Mouse (Mus musculus) lung, adult 18-20 months (tissue): ENCODE results near the gene Vps11.
"Not testable (repeated sequence)": the region's sequence is repeated elsewhere in the genome, so short reads cannot be mapped to it uniquely, and the experiment has no call there.

Experiments
- DNase-seq, 2 experiments: peaks; one replicate each; pipeline ENCODE4 v3.0.0; 2022; ENCODE audit warnings: mixed read lengths in 2 of 2

The Vps11 gene

DNA sequence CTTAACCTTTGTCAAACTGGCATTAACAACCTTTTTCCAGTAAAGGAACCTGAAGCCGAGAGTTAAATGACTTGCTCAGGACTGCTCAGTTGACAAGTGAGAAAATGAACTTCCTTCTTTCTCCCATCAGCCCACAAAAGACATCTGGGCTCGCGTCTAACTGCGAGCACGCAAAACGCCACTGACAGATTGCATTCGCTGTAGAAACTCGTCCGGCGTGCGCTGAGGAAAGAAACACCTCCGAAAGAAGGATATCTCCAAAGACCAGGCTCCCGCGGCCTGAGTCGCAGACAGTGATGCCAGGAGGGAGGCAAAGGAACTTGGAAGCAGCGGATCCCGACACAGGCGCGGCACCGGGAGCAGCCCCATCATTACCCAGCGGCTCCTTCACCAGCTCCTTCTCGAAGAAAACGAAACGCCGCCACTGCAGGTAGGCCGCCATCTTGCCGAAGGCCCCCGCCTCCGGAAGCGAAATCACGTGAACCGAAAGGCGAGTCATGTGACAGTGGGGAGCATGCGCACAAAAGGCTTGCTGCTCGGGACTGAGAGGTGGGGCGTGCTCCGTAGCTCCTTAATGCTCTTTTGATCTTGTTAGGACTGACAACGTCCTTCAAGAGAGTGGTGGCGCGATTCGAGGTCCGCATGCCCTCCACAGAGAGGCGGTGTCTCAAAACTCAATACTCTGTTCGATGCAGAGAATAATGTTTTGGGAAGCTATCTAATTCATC lies at the start of gene Vps11:
Gene Vps11 (minus strand): TSS at position 481 of the 728 bp plus-strand sequence.
- DNase-seq, result peak; percentile 95 to 96

DNA sequence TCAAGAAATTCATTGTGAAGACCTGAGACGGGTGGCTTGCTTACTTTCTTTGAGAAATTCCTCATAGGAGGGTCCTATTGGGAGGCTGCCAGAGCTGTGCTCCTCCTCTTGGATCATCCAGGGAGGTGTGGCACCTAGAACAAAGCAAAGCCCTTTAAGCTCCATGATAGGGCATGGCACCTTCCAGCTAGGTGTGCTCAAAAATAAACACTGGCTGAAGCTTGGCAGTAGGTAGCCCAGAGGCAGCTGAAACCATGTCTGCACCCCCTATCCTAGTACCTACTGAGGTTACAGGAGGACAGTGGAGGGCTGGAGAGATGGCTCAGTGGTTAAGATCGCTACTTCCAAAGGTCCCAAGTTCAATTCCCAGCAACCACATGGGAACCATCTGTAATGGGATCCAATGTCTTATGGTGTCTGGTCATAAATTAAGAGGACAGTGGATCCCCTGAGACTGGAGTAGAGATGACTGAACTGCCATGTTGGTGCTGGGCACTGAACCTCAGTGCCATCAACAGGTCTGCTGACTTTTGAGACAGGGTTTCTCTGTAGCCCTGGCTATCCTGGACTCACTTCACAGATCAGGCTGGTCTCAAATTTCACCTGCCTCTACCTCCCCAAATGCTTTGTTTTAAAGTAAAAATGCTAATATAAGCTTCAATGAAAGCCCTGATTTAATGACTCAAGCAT lies 49.3 kb upstream of the Vps11 start:
- DNase-seq, result no peak

DNA sequence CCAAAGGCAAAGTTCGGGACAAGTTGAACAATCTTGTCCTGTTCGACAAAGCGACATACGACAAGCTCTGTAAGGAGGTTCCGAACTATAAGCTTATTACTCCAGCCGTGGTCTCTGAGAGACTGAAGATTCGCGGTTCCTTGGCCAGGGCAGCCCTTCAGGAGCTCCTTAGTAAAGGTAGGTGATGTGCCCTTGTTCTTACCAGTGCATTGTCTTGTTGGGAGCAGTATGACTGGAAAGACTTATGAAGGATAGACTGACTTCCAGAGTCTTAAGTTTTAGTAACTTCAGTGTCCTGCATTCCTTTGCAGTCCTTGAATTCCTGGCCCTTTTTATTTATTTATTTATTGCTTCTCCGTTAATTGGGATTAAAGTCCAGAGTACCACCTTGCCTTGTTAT lies 47.2 kb upstream of the Vps11 start:
- not testable (repeated sequence) for DNase-seq

DNA sequence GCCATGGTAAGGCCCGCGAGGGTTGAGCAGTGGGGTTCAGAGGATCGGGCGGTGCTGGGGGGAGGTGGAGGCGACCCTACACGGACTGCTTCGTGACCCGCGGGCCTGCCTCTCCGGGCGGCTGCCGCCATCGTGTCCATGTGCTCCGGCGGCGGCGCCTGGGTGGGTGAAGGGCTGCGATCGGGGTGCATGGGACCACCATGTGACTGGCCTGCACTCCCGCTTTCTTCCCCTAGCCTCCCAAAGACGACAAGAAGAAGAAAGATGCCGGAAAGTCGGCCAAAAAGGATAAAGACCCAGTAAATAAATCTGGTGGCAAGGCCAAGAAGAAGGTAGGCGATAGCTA lies 46.3 kb upstream of the Vps11 start:
- DNase-seq, result no peak

DNA sequence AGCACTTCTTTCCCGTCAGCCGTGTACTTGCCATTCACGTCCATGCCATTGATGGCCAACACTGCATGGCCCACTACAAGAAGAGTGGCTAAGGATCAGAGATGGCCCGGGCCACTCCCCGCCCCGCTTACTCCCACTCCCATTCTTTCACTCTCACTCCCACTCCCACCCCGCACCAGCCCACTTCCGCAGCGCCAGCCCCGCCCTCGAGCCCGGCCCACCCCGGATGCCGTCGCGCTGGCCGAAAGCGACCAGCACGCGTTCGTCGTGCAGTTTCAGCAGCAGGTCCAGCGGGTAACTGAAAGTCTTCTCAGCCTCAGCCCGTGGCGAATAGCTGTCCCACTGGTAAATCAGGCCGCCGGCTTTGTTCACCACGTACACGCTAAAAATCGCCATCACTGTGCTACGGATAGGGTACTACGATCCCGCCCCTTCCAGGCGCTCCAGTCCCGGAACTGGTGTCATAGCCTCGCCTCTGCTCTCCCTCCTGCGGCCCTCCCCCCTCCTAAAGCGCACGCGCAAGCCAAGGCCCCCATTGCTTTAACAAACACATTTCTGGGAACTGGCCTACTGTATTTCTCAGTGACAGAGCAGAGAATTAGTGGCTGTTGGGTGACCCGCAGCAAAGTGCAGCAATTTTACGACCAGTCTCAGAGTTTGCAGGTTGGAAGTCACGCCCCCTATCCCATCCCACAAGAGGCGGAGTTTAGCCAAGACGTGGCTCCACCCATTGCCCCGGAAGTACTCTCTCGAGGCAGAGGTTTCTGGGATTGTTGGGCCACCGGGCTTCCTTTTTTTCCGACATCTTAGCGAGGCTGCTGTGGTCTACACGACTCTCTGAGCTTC lies 45.7 kb upstream of the Vps11 start, which contains the start of the genes Rps25 and Trappc4:
Gene Rps25 (plus strand): TSS at position 234 of the 846 bp plus-strand sequence.
Gene Trappc4 (minus strand): TSS at position 695 of the 846 bp plus-strand sequence.
- peak; percentile 91 to 93 for DNase-seq

DNA sequence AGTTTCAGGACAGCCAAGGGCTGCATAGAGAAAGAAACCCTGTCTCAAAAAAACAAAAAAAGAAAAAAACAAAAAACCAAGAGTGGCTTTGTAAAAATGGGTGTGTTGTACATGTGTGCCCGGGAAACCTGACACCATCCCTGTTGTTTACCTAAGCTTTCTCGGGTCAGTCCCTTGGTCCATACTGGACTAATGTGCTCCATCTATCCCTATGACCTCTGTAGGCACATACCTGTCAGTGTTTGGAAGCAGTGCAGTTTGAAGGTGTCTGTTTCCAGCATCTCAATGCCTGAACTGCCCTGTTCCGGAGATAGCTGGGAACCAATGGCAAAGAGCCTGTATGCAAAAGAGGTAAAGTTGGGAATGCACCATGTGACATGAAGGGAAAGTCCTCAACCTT lies 43.5 kb upstream of the Vps11 start:
- DNase-seq, result no peak

DNA sequence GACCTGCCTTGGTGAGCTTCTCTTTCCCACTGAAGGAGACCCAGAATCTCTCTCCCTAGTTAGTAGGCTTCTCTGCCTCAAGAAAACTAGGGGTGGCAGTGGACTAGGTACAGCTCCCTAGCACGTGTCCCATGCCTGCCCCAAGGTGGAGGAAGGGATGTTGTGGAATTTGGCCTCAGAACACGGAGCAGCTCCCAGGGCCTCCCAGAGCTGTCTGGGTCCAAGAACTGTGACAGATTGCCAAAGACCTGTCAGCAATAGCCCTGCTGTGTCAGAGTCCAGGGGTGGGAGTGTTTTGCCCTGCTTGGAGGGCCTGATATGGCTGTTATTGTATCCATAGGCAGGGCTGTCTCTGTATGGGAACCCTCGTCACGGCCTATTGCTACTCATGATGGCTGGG lies 39.6 kb upstream of the Vps11 start:
- DNase-seq, result no peak

DNA sequence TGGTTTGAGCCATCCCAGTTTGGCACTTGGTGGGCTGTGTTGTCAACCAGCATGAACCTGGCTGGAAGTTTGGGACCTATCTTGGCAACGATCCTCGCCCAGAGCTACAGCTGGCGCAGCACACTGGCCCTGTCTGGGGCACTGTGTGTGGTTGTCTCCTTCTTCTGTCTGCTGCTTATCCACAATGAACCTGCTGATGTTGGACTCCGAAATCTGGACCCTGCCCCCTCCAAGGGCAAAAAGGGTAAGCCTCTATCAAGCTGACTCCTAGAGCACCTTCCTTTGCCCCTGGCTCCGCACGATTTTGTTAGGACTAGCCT lies 38.3 kb upstream of the Vps11 start:
- no peak for DNase-seq

DNA sequence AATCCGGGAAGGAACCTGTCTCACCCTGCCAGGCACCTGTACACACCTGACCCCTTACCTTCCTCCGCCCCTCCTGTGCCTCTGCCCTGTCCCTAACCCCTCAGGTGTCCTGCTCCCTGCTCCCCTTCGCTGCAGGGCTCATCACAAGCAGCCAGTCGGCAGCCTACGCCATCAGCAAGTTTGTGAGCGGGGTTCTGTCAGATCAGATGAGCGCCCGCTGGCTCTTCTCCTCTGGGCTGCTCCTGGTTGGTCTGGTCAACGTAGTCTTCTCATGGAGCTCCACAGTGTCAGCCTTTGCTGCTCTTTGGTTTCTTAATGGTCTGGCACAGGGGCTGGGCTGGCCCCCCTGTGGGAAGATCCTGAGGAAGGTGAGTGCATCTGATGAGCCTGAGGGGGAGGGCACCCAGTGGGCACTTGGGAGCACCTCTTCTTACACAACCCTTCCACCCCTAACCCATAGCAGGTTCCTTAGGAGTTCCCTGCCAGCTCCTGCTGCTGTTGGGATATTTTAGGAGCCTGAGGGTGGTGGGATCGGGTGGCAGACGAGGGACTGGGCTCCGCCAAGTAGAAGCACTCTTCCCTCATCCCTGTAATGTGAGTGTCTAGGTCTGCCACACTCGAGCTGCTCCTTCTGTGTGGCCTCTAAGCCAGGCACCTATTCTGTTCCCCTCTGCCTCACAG lies 37.8 kb upstream of the Vps11 start:
- DNase-seq, result no peak

DNA sequence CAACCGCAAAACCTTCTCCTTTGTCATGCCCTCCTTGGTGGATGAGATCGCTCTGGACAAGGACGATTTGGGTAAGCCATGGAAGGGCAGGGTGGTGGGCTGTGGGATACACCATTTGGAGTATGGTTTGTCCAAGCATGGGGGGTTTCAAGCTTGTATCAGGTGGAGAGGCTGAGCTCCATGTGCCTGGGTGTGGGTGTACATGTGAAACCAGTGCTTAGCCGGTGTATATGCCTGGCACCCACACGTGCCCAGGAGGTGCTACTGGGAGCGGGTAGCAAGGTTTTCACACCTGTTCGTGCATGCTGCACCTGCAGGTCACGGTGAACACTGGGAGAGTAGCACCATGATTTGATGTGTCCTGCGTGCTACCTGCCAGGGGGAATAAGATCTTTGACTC lies 37.1 kb upstream of the Vps11 start:
- no peak for DNase-seq

DNA sequence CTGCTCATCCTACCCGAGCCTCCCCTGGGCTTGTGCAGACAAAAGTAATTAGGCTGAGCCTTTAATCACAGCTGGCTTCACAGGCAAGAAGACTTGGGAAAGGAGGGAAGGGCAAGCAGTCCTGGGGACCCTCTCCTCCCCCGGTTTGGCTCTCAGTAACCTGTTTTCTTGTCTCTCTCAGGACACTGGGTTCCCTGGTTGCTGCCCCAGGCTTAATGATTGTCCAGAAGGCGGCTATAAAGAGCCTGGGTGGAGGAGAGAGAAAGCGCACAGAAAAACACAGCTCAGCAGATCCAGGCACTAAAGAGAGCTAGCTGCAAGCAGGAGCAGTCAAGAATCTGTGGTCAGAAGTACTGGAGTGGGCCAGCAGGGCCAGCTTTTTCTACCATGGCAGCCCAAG lies 36.6 kb upstream of the Vps11 start:
- DNase-seq, result no peak

DNA sequence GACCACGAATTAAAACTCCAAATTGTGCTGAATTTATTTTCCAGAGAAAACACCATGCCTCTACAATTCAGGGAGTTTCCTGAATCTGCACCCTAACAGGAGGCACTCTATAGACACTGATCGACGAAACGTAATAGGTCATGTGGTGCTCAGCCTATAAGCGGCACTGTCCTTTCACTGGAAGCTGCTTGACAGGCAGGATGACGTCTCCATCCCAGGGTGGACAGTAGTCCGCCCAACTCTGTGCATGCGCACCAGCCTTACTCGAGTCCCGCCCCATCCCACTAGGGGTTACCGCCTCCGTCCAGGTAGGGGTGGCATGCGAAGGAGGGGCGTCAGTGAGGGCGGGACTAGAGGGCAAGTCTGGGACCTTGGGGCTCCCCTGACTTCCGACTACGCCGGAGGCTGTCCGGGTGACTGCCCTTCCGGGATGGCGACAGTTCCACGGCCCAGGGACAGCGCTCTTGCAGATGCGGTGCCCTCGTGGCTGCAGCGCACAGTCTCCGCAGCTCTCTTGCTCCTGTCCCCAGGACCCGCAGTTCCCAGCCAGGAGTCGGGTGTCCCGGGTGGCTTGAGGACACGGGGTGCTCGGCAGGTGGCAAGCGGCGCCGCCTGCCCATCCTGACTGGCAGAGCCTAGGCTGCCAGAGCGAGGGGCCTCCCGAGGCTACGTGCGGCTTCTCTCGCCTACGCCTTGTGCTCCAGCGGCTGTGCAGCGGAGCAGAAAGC lies 35.4 kb upstream of the Vps11 start, which contains the start of gene Slc37a4:
Gene Slc37a4 (plus strand): TSS at position 169 of the 728 bp plus-strand sequence.
- peak; percentile 99 to 100 for DNase-seq

DNA sequence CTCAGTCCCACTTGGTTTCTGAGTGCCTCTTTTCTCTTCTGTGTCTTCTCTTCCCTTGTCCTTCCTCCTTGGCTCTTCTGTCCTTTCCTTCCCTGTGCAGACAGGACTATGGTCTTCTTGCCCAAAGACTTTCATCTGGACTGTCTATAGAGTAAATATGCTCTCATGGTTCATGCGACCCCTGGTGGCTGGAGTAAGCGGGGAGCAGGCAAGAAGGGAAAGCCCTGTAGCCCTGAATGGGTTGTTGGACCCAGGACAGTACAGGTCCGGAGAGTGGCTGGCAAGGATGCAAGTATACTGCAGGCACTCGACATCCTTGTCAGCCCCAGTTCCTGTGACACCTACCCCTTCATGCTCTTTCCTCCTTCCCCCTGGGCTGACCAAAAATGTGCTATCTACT lies 30.0 kb upstream of the Vps11 start:
- DNase-seq, result peak; percentile 70 to 78

DNA sequence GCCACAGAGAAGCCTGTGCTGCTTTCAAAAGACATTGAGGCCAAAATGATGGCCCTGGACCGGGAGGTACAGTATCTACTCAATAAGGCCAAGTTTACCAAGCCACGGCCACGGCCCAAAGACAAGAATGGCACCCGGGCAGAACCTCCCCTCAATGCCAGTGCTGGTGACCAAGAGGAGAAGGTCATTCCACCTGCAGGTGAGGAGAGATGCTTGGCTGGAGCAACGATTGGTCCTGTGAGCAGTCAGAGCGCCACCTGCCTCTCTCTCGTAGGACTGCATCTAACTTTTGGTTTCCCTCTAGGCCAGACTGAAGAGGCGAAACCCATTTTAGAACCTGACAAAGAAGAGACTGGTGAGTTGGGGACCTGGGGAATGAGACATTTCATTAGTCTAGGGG lies 27.8 kb upstream of the Vps11 start:
- peak; percentile 33 to 39 for DNase-seq

DNA sequence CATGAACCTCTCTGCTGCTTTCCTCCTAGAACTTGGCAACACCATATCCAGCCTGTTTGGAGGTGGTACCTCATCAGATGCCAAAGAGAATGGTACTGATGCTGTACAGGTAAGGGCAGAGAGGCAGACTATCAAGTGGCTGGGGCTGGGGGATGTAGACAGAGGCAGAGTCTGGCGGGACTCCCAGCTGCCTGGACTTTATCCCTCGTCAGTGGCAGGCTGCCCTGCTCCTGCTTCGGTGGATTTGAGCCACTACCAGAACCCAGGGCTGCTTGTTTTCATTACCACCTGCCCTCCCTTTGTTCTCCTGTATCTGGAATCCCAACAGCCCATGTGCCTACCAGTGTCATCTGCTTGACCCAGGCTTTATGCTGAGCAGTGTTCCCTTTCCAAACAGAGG lies 25.8 kb upstream of the Vps11 start:
- no peak for DNase-seq

DNA sequence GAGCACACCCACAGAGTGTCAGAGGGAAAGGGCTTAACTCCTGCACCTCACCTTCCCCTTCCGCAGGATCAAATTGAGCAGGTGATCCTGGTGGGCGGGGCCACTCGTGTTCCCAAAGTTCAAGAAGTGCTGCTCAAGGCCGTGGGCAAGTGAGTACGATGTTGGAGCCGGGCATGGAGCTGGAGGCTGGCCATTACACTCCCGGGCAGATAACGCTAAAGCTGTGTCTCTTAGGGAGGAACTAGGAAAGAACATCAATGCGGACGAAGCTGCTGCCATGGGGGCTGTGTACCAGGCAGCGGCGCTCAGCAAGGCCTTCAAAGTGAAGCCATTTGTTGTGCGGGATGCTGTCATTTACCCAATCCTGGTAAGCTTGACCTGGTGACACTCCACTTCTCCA lies 23.1 kb upstream of the Vps11 start:
- DNase-seq, result no peak

DNA sequence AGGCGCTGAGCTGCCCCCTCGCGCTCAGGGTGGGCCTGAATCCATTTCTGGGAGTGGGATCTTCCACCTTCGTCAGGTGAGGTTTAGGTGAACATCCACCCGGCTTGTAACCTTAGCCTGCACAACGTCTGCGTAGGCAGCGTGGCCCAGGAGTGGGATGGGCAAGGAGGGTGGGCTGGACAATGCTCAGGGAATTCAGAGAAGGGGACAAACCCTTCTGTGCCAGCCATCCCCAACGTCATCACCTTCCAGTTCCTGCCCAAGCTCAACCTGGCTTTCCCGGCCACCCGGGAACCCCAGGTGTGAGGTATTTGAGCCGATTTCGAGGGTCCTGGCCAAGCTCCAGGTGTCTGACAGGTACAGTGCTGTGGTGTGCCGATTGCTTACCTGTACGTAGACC lies 18.4 kb upstream of the Vps11 start:
- no peak for DNase-seq

DNA sequence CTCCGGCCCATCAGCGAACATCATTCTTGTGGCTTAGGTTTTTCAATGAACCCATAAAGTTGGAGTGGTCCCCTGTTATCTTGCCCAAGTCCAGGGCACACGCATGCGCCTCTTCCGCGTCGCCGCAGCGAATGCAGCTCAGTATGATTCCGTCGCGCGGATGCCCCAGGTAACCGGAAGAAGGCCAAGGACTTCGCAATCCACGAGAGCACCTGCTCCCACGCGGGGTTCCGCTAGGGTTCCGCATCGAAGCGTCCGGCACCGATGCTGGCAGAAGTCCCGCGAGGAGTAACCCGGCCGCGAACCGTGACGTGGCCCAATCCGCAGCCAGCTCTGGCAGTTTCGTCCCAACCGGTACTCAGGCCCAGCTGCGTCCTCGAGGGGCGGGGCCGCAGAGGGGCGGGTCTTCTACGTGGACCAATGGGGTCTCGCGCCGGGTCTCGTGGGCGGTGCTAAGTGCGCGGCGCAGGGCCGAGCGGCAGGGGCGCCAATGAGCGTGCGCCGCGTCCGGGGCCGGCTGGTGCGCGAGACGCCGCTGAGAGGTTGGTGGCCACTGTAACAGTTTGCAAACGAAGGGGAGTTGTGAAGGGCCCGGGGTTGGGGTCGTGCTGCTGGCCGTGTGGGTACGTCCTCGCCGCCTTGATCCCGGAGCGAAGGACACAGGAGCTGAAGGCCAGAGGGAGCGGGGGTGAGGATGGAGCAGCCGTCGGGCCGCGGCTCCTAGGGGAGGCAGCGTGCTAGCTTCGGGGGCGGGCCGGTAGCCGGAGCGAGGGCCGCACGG lies 17.8 kb upstream of the Vps11 start, which contains the start of gene Hyou1:
Gene Hyou1 (plus strand): TSS at position 437 of the 781 bp plus-strand sequence.
- DNase-seq, result peak; percentile 98 to 99

DNA sequence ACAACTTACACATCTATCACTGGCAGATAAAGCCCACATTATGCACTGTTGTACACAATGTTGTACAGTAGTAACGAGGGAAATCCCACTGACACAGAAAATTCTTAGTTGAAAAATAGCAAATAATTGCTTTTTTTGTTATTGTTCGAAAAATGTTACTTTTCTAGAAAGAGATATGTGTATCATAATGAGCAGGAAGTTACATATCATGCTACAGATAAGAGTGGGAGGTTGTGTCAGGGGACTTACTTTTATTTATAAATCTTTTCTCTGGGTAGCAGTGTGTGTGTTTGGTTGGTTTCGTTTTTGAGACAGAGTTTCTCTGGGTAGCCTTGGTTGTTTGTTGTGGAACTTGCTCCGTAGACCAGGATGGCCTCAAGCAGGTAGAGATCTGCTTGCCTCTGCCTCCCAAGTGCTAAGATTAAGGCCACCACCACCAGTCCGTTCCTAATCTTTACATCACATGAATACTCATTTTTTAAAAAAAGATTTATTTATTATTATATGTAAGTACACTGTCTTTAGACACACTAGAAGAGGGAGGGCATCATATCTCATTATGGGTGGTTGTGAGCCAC lies 16.8 kb upstream of the Vps11 start:
- no peak for DNase-seq

DNA sequence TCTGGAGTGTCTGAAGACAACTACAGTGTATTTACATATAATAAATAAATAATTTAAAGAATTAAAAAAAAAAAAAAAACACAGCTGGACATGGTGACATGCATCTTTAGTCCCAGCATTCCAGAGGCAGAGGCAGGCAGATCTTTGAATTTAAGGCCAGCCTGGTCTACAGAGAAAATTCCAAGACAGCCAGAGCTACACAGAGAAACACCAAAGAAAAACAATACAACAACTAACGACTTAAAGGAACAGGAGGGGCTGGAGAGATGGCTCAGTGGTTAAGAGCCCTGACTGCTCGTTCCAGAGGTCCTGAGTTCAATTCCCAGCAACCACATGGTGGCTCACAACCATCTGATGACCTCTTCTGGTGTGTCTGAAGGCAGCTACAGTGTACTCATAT lies 15.9 kb upstream of the Vps11 start:
- not testable (repeated sequence) for DNase-seq

DNA sequence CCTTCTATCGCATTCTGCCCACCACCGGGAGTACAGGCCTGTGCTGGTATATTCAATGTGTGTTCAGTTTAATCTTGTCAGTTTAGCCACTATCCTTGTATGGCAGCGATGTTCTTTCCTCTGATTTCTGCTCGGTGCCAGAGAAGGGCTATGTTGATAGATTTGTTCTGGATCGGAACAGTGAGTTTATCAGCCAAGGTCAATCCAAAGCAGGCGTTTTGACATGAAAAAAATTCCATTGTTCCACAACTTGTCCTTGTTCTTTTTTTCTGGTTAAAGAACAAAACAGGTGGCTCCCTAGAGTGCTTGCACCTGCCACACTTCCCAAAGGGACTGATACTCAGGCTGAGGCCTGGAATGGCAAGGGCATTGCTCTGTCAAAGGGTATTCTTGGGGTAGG lies 14.7 kb upstream of the Vps11 start:
- no peak for DNase-seq
